Mouse (Mus musculus): Measurements from ENCODE around the gene Psmd13. TPM values are rescaled to one million over a fixed set of nuclear protein-coding genes. Genes with fewer than 3 reads are reported as not detected.

Psmd13 gene
- polyA plus RNA-seq, 1 experiment from 2014 or later = 374 TPM

DNA sequence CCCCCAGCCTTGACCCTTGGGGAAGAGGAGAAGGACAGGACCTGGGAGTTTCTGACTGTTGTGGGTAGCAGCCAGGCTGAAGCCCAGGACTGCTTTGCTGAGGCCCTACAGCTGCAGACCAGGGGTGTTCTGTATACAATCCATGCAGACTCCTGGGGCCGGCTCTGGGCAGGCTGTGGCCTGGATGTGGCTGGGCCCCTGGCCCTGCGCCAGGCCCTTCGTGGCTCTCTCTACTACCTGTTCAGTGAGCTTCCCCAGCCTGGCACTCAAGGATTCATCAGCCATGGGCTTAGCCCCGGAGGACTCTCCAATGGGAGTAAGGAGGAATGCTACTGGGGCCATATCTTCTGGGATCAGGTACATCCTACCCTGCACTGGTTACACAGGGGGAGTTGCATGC, 61.6 kb downstream of the Psmd13 start:
- H3K4me1 ChIP-seq = peaks cover 36% of the 10 kb centered on the region
- DNase-seq (ENCODE audit: extremely low spot score, low spot score) = no peak
- H3K4me3 ChIP-seq = no peak overlapping the region
- 84% methylated on average over 4 of the region's 4 CpGs for WGBS
- peaks cover 7% of the 10 kb centered on the region for H3K27me3 ChIP-seq (ENCODE audit: poor library complexity, severe bottlenecking)
- H3K27ac ChIP-seq = no peak overlapping the region
- H3K9me3 ChIP-seq = no peaks in the 10 kb centered on the region
- peaks cover 35% of the 10 kb centered on the region for H3K36me3 ChIP-seq (replicated peaks)

DNA sequence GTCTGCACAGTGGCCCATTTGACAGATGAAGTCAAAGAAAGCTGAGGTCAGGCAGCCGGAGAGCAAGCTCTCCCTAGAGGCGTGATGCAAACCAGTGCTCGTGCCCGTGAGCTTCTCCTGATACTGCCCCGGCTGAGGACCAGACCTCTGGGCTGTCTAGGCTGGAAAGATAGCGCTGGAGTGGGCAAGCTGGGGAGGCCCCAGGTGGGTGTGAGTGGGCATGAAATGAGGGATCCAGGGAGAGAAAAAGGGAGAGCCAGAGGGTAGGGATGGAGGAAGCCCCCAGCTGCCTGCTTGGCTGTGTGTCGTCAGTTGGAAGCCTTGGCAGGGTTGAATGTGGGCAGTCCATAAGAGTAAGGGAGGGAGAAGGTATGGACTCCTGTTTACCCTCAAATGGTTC, 62.5 kb downstream of the Psmd13 start:
- Histone ChIP-seq H3K4me3 (no peak overlapping the region), H3K27me3 (ENCODE audit: poor library complexity, severe bottlenecking) (peaks cover 6% of the 10 kb centered on the region), H3K4me1 (peaks cover 33% of the 10 kb centered on the region), H3K9me3 (no peaks in the 10 kb centered on the region), H3K36me3 (replicated peaks) (peaks cover 44% of the 10 kb centered on the region), H3K27ac (no peak overlapping the region)
- no peak for DNase-seq (ENCODE audit: extremely low spot score, low spot score)
- WGBS = 93% methylated on average over 7 of the region's 7 CpGs

DNA sequence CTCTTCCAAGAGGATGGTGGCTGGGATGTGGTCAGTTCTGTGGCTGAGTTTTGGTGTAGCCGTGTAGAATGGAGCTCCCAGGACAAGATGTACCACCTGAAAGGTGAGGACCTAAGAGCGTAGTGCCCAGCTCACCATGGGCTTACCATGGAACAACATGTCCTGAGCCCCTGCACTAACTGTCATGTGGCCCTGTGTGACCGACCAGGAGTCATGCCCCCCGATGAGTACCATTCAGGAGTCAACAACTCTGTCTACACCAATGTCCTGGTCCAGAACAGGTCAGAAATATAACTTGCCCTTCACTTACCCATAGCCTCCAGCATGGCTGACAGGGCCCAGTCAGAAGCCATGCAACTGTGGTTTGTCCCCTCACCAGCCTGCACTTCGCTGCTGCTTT, 63.5 kb downstream of the Psmd13 start:
- no peaks in the 10 kb centered on the region for H3K9me3 ChIP-seq
- peaks cover 54% of the 10 kb centered on the region for H3K36me3 ChIP-seq (replicated peaks)
- no peaks in the 10 kb centered on the region for H3K27me3 ChIP-seq (ENCODE audit: poor library complexity, severe bottlenecking)
- no peak overlapping the region for H3K4me3 ChIP-seq
- H3K27ac ChIP-seq = no peak overlapping the region
- H3K4me1 ChIP-seq = peaks cover 30% of the 10 kb centered on the region
- 91% methylated on average over 5 of the region's 5 CpGs for WGBS
- DNase-seq (ENCODE audit: extremely low spot score, low spot score) = no peak

DNA sequence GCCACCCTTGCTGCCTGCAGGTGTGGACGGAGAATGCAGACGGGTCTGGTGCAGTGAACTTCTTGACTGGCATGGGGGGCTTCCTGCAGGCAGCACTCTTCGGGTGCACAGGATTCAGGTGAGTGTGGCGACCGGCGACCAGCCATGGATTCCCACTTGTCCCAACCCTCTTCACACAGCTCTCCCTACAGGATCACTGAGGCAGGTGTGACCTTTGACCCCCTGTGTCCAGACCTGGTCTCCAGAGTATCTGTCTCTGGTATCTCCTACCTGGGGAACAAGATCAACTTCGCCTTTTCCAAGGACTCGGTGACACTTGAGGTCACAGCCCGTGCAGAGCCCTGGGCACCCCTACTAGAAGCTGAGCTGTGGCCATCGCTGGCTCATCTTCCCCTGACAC, 64.5 kb downstream of the Psmd13 start:
- H3K27me3 ChIP-seq (ENCODE audit: poor library complexity, severe bottlenecking) = no peaks in the 10 kb centered on the region
- no peaks in the 10 kb centered on the region for H3K9me3 ChIP-seq
- H3K4me1 ChIP-seq = peaks cover 34% of the 10 kb centered on the region
- DNase-seq (ENCODE audit: extremely low spot score, low spot score) = no peak
- 93% methylated on average over 10 of the region's 10 CpGs for WGBS
- peaks cover 55% of the 10 kb centered on the region for H3K36me3 ChIP-seq (replicated peaks)
- no peak overlapping the region for H3K27ac ChIP-seq
- H3K4me3 ChIP-seq = no peak overlapping the region

DNA sequence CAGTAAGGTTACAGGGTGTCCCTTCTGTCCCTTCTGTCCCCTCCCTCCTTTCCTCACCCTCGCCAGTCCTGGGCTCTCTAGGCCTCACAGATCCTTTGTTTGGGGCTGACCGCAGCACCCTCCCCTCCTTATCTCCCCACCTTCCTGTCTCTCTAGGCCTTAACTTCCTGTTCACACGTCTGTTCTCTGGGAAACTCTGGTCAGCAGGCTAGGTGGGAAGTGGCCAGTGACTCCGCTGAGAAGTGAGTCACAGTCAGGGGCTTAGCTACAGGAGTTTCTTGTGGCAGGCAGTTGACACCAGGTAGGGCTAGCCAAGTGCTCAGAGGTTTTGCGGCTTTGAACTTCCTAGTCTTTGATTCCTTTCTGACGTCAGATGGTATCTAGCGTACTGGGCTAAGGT, 65.2 kb downstream of the Psmd13 start:
- 73% methylated on average over 7 of the region's 7 CpGs for WGBS
- Histone ChIP-seq H3K4me1 (peaks cover 33% of the 10 kb centered on the region), H3K4me3 (no peak overlapping the region), H3K27me3 (ENCODE audit: poor library complexity, severe bottlenecking) (no peaks in the 10 kb centered on the region), H3K9me3 (no peaks in the 10 kb centered on the region), H3K27ac (no peak overlapping the region), H3K36me3 (replicated peaks) (peaks cover 55% of the 10 kb centered on the region)
- no peak for DNase-seq (ENCODE audit: extremely low spot score, low spot score)

DNA sequence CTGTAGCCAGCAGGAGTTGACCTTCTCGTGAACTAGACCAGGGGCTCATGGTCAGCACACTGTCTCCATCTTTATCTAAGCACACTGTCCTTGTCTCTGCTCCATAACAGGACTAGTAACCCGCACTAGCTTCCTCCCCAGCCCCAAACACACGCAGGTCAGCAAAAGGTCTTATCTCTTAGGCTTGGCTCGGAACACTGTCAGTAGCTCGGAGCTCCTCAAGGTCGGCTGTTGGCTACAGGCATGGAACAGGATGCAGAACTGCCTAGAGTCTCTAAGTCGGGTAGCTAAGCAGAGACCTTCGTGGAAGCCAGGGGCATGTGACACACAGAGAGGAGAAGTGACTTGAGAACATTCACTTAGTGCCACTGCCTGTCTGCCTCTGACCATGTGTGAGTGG, 66.4 kb downstream of the Psmd13 start:
- no peaks in the 10 kb centered on the region for H3K27me3 ChIP-seq (ENCODE audit: poor library complexity, severe bottlenecking)
- H3K9me3 ChIP-seq = no peaks in the 10 kb centered on the region
- DNase-seq (ENCODE audit: extremely low spot score, low spot score) = no peak
- 89% methylated on average over 8 of the region's 8 CpGs for WGBS
- peaks cover 61% of the 10 kb centered on the region for H3K36me3 ChIP-seq (replicated peaks)
- no peak overlapping the region for H3K27ac ChIP-seq
- H3K4me1 ChIP-seq = peaks cover 33% of the 10 kb centered on the region
- no peak overlapping the region for H3K4me3 ChIP-seq

Other genes with a start within 250 kb of the Psmd13 start
- gene Olfr53, start 235.5 kb upstream of the Psmd13 start, polyA plus RNA-seq (2016; fragmentation: Nextera tagmentation; extraction: Ambion mirVana) = not detected in 2 replicates
- gene Olfr539, start 222.0 kb upstream of the Psmd13 start, polyA plus RNA-seq (2016; fragmentation: Nextera tagmentation; extraction: Ambion mirVana) = not detected in 2 replicates
- gene Olfr45, start 200.0 kb upstream of the Psmd13 start, polyA plus RNA-seq (2016; fragmentation: Nextera tagmentation; extraction: Ambion mirVana) = not detected in 2 replicates
- not detected in 2 replicates for gene Olfr541, start 184.7 kb upstream of the Psmd13 start, polyA plus RNA-seq (2016; fragmentation: Nextera tagmentation; extraction: Ambion mirVana)
- gene Cyp2e1, start 118.2 kb upstream of the Psmd13 start, polyA plus RNA-seq (2016; fragmentation: Nextera tagmentation; extraction: Ambion mirVana) = not detected in 2 replicates
- not detected in 2 replicates for gene Syce1, start 94.1 kb upstream of the Psmd13 start, polyA plus RNA-seq (2016; fragmentation: Nextera tagmentation; extraction: Ambion mirVana)
- gene Zfp941, start 59.8 kb upstream of the Psmd13 start, polyA plus RNA-seq (2016; fragmentation: Nextera tagmentation; extraction: Ambion mirVana) = 3.7 and 3.8 TPM in 2 replicates
- 0.41 and 0.64 TPM in 2 replicates for gene Urah, start 47.0 kb upstream of the Psmd13 start, polyA plus RNA-seq (2016; fragmentation: Nextera tagmentation; extraction: Ambion mirVana)
- not detected in 2 replicates for gene Scgb1c1, start 36.4 kb upstream of the Psmd13 start, polyA plus RNA-seq (2016; fragmentation: Nextera tagmentation; extraction: Ambion mirVana)
- gene Odf3, start 34.2 kb upstream of the Psmd13 start, polyA plus RNA-seq (2016; fragmentation: Nextera tagmentation; extraction: Ambion mirVana) = not detected in 2 replicates
- not detected in 2 replicates for gene Gm45785, start 25.6 kb upstream of the Psmd13 start, polyA plus RNA-seq (2016; fragmentation: Nextera tagmentation; extraction: Ambion mirVana)
- gene Ric8a, start 25.0 kb upstream of the Psmd13 start, polyA plus RNA-seq (2016; fragmentation: Nextera tagmentation; extraction: Ambion mirVana) = 51.3 and 57.6 TPM in 2 replicates
- gene Bet1l, start 24.4 kb upstream of the Psmd13 start, polyA plus RNA-seq (2016; fragmentation: Nextera tagmentation; extraction: Ambion mirVana) = 21.2 and 22.5 TPM in 2 replicates
- gene Sirt3, start 341 bp downstream of the Psmd13 start, polyA plus RNA-seq (2016; fragmentation: Nextera tagmentation; extraction: Ambion mirVana) = 26.8 and 28.4 TPM in 2 replicates
- not detected in 2 replicates for gene Cox8b, start 18.5 kb downstream of the Psmd13 start, polyA plus RNA-seq (2016; fragmentation: Nextera tagmentation; extraction: Ambion mirVana)
- gene Nlrp6, start 38.9 kb downstream of the Psmd13 start, polyA plus RNA-seq (2016; fragmentation: Nextera tagmentation; extraction: Ambion mirVana) = 0.06 and 0.10 TPM in 2 replicates
- gene Pgghg, start 59.4 kb downstream of the Psmd13 start, polyA plus RNA-seq (2016; fragmentation: Nextera tagmentation; extraction: Ambion mirVana) = 14.2 and 14.5 TPM in 2 replicates
- 2.0 TPM in 2 replicates for gene Ifitm5, start 68.3 kb downstream of the Psmd13 start, polyA plus RNA-seq (2016; fragmentation: Nextera tagmentation; extraction: Ambion mirVana)
- 0.33 TPM in 1 of 2 replicates, not detected in the other for gene Gm45717, start 74.0 kb downstream of the Psmd13 start, polyA plus RNA-seq (2016; fragmentation: Nextera tagmentation; extraction: Ambion mirVana)
- 365 and 397 TPM in 2 replicates for gene Ifitm2, start 74.0 kb downstream of the Psmd13 start, polyA plus RNA-seq (2016; fragmentation: Nextera tagmentation; extraction: Ambion mirVana)
- gene Ifitm1, start 85.3 kb downstream of the Psmd13 start, polyA plus RNA-seq (2016; fragmentation: Nextera tagmentation; extraction: Ambion mirVana) = 3.7 and 4.1 TPM in 2 replicates
- 10.8 and 13.8 TPM in 2 replicates for gene Ifitm3, start 128.8 kb downstream of the Psmd13 start, polyA plus RNA-seq (2016; fragmentation: Nextera tagmentation; extraction: Ambion mirVana)
- gene Ifitm6, start 136.0 kb downstream of the Psmd13 start, polyA plus RNA-seq (2016; fragmentation: Nextera tagmentation; extraction: Ambion mirVana) = not detected in 2 replicates
- gene Gm17387, start 147.2 kb downstream of the Psmd13 start, polyA plus RNA-seq (2016; fragmentation: Nextera tagmentation; extraction: Ambion mirVana) = not detected in 2 replicates
- 24.6 and 30.4 TPM in 2 replicates for gene B4galnt4, start 179.1 kb downstream of the Psmd13 start, polyA plus RNA-seq (2016; fragmentation: Nextera tagmentation; extraction: Ambion mirVana)
- gene Pkp3, start 196.2 kb downstream of the Psmd13 start, polyA plus RNA-seq (2016; fragmentation: Nextera tagmentation; extraction: Ambion mirVana) = 2.4 and 2.8 TPM in 2 replicates
- gene Sigirr, start 218.6 kb downstream of the Psmd13 start, polyA plus RNA-seq (2016; fragmentation: Nextera tagmentation; extraction: Ambion mirVana) = 2.0 and 2.2 TPM in 2 replicates
- gene Ano9, start 235.8 kb downstream of the Psmd13 start, polyA plus RNA-seq (2016; fragmentation: Nextera tagmentation; extraction: Ambion mirVana) = 0.53 and 0.69 TPM in 2 replicates
- gene Ptdss2, start 240.4 kb downstream of the Psmd13 start, polyA plus RNA-seq (2016; fragmentation: Nextera tagmentation; extraction: Ambion mirVana) = 81.1 and 84.7 TPM in 2 replicates